Mouse (Mus musculus) v-Abl transformed pro-B cells (cell line): Measurements from ENCODE around the gene Tmem63b.

Source experiments
- in situ Hi-C, 2 experiments: fragments of 400-800 bp; cut with MboI; formaldehyde crosslinking; loops; one replicate each; pipeline ENCODE4 v1.15.1; 2025; ENCODE audit not compliant: unreplicated experiment in 2 of 2

The Tmem63b gene

GRCm38 (mm10) chr17:45686716-45687115 is at the start of gene Tmem63b:
Tmem63b (minus strand) TSS chr17:45686905.
- in situ Hi-C loops: no loop called here

GRCm38 (mm10) chr17:45735382-45736310 is 48.9 kb upstream of the Tmem63b start:
- in situ Hi-C loops: loop anchor here (5.0 to 25.0 kb wide), 5 partner anchors 297 to 1177 kb away; partner anchors contain the start of genes Vegfa (in 2 of the 2), Dlk2 (in 1 of the 2), Prph2 (in 1 of the 2) and Tjap1 (in 1 of the 2)

- in situ Hi-C loops: loop anchor here (5.0 to 25.0 kb wide), 8 partner anchors 297 to 1177 kb away; partner anchors contain the start of genes Vegfa (in 2 of the 2), Dlk2 (in 1 of the 2), Prph2 (in 1 of the 2) and Tjap1 (in 1 of the 2)
Measured at GRCm38 (mm10) chr17:45734881-45735280, 48.2 kb upstream of the Tmem63b start.

GRCm38 (mm10) chr17:45734333-45734732 is 47.6 kb upstream of the Tmem63b start:
- in situ Hi-C loops: loop anchor here (5.0 to 25.0 kb wide), 7 partner anchors 398 to 1178 kb away; partner anchors contain the start of genes Dlk2 (in 1 of the 2), Prph2 (in 1 of the 2) and Tjap1 (in 1 of the 2)

- in situ Hi-C loops: loop anchor here (5.0 to 25.0 kb wide), 7 partner anchors 398 to 1178 kb away; partner anchors contain the start of genes Dlk2 (in 1 of the 2), Prph2 (in 1 of the 2) and Tjap1 (in 1 of the 2)
Measured at GRCm38 (mm10) chr17:45733735-45734301, 47.1 kb upstream of the Tmem63b start, which contains the start of gene 1600014C23Rik. 1600014C23Rik (minus strand) TSS chr17:45733844.

GRCm38 (mm10) chr17:45733038-45733734 is 46.5 kb upstream of the Tmem63b start:
- in situ Hi-C loops: loop anchor here (5.0 to 25.0 kb wide), 7 partner anchors 399 to 1179 kb away; partner anchors contain the start of genes Dlk2 (in 1 of the 2), Prph2 (in 1 of the 2) and Tjap1 (in 1 of the 2)

GRCm38 (mm10) chr17:45731172-45731864 is 44.6 kb upstream of the Tmem63b start:
- in situ Hi-C loops: loop anchor here (5.0 to 25.0 kb wide), 7 partner anchors 401 to 1181 kb away; partner anchors contain the start of genes Dlk2 (in 1 of the 2), Prph2 (in 1 of the 2) and Tjap1 (in 1 of the 2)

- in situ Hi-C loops: loop anchor here (5.0 to 25.0 kb wide), 7 partner anchors 402 to 1182 kb away; partner anchors contain the start of genes Dlk2 (in 1 of the 2), Prph2 (in 1 of the 2) and Tjap1 (in 1 of the 2)
Measured at GRCm38 (mm10) chr17:45730696-45731095, 44.0 kb upstream of the Tmem63b start.

GRCm38 (mm10) chr17:45729387-45729786 is 42.7 kb upstream of the Tmem63b start:
- in situ Hi-C loops: loop anchor here in 1 of 2 experiments (25.0 kb wide), 3 partner anchors 558 to 1183 kb away; partner anchors contain the start of genes Dlk2, Prph2 and Tjap1

GRCm38 (mm10) chr17:45727983-45728723 is 41.4 kb upstream of the Tmem63b start:
- in situ Hi-C loops: loop anchor here in 1 of 2 experiments (25.0 kb wide), 3 partner anchors 559 to 1184 kb away; partner anchors contain the start of genes Dlk2, Prph2 and Tjap1

GRCm38 (mm10) chr17:45727481-45727880 is 40.8 kb upstream of the Tmem63b start:
- in situ Hi-C loops: loop anchor here in 1 of 2 experiments (25.0 kb wide), 3 partner anchors 560 to 1185 kb away; partner anchors contain the start of genes Dlk2, Prph2 and Tjap1

- in situ Hi-C loops: loop anchor here in 1 of 2 experiments (25.0 kb wide), 3 partner anchors 561 to 1186 kb away; partner anchors contain the start of genes Dlk2, Prph2 and Tjap1
Measured at GRCm38 (mm10) chr17:45726249-45726648, 39.5 kb upstream of the Tmem63b start.

- in situ Hi-C loops: no loop called here
Measured at GRCm38 (mm10) chr17:45724574-45724921, 37.8 kb upstream of the Tmem63b start.

GRCm38 (mm10) chr17:45723732-45724573 is 37.2 kb upstream of the Tmem63b start:
- in situ Hi-C loops: no loop called here

- in situ Hi-C loops: loop anchor here (5.0 kb wide), 4 partner anchors 41 to 241 kb away; partner anchors contain the start of gene Spats1 (in 1 of the 2)
Measured at GRCm38 (mm10) chr17:45718323-45718722, 31.6 kb upstream of the Tmem63b start.

GRCm38 (mm10) chr17:45711525-45711924 is 24.8 kb upstream of the Tmem63b start:
- in situ Hi-C loops: no loop called here

- in situ Hi-C loops: no loop called here
Measured at GRCm38 (mm10) chr17:45710407-45710806, 23.7 kb upstream of the Tmem63b start.
